Mouse (Mus musculus) heart, embryonic 14.5 days (tissue): Measurements from ENCODE around the gene Wnt5a. TPM values are rescaled to one million over a fixed set of nuclear protein-coding genes. Genes with fewer than 3 reads are reported as not detected.

Source experiments
- ATAC-seq: fragments of 200-750 bp; cut with Nextera tagmentation; 2 replicates; pipeline ENCODE4 v1.8.0; 2017; ENCODE audit warnings: low read depth, moderate TSS enrichment; ENCODE audit not compliant: insufficient number of reproducible peaks, insufficient read depth, low FRiP score
- H3K27ac ChIP-seq, 2 experiments: fragments of 200-500 bp in 1 of 2; fragments of 300-500 bp in 1 of 2; sonication (generic) in 1 of 2; replicated peaks in 1 of 2; 2 replicates each; pipeline ENCODE4 v1.5.1; 2012 to 2014; ENCODE audit warnings: low read depth in 2 of 2, low read length in 2 of 2, control low read depth in 1 of 2, mild to moderate bottlenecking in 1 of 2, mixed read lengths in 1 of 2; ENCODE audit not compliant: control insufficient read depth in 1 of 2, insufficient read depth in 1 of 2
- H3K27me3 ChIP-seq: fragments of 300-500 bp; sonication (generic); 2 replicates; pipeline ENCODE4 v1.6.1; 2014; ENCODE audit warnings: mild to moderate bottlenecking, low read length, control low read depth; ENCODE audit not compliant: control insufficient read depth, insufficient read depth
- H3K36me3 ChIP-seq: fragments of 300-500 bp; sonication (generic); 2 replicates; pipeline ENCODE4 v1.6.1; 2014; ENCODE audit warnings: mild to moderate bottlenecking, control low read depth, low read length, mixed read lengths; ENCODE audit not compliant: control insufficient read depth, insufficient read depth
- H3K4me1 ChIP-seq, 2 experiments: fragments of 200-500 bp in 1 of 2; fragments of 300-500 bp in 1 of 2; sonication (generic) in 1 of 2; 2 replicates each; pipeline ENCODE4 v1.6.1; 2012 to 2014; ENCODE audit warnings: low read length in 2 of 2, control low read depth in 1 of 2, mixed read lengths in 1 of 2; ENCODE audit not compliant: control insufficient read depth in 2 of 2, insufficient read depth in 2 of 2
- H3K4me2 ChIP-seq: fragments of 300-500 bp; sonication (generic); 2 replicates; pipeline ENCODE4 v1.6.1; 2014; ENCODE audit warnings: mild to moderate bottlenecking, low read length
- H3K4me3 ChIP-seq, 2 experiments: fragments of 200-500 bp in 1 of 2; fragments of 300-500 bp in 1 of 2; sonication (generic) in 1 of 2; 2 replicates each; pipeline ENCODE4 v1.5.1; 2012 to 2014; ENCODE audit warnings: low read length in 2 of 2, mild to moderate bottlenecking in 2 of 2, control low read depth in 1 of 2, low read depth in 1 of 2, moderate library complexity in 1 of 2; ENCODE audit not compliant: control insufficient read depth in 1 of 2, insufficient read depth in 1 of 2
- H3K9ac ChIP-seq: fragments of 300-500 bp; sonication (generic); 2 replicates; pipeline ENCODE4 v1.6.1; 2014; ENCODE audit warnings: mild to moderate bottlenecking, low read length
- H3K9me3 ChIP-seq: fragments of 300-500 bp; sonication (generic); 2 replicates; pipeline ENCODE4 v1.6.1; 2016; ENCODE audit warnings: low read length, control low read depth; ENCODE audit not compliant: control insufficient read depth
- WGBS: fragments of 180-500 bp; shearing (Covaris S2); extraction: QIAGEN DNeasy Blood & Tissue Kit; methylation state at CpG from one replicate; pipeline ENCODE4 v1.1.7; 2014; 5-methylcytosine and 5-hydroxymethylcytosine counted together
- polyA plus RNA-seq: library from polyadenylated mRNA; unstranded; fragments of >200 nt; fragmentation: Nextera tagmentation; extraction: Ambion mirVana; gene quantifications from 2 replicates; pipeline ENCODE4 v1.2.1, GENCODE M21; 2014

Gene Wnt5a
- polyA plus RNA-seq, 1 experiment from 2014 or later = 17.7 TPM

DNA sequence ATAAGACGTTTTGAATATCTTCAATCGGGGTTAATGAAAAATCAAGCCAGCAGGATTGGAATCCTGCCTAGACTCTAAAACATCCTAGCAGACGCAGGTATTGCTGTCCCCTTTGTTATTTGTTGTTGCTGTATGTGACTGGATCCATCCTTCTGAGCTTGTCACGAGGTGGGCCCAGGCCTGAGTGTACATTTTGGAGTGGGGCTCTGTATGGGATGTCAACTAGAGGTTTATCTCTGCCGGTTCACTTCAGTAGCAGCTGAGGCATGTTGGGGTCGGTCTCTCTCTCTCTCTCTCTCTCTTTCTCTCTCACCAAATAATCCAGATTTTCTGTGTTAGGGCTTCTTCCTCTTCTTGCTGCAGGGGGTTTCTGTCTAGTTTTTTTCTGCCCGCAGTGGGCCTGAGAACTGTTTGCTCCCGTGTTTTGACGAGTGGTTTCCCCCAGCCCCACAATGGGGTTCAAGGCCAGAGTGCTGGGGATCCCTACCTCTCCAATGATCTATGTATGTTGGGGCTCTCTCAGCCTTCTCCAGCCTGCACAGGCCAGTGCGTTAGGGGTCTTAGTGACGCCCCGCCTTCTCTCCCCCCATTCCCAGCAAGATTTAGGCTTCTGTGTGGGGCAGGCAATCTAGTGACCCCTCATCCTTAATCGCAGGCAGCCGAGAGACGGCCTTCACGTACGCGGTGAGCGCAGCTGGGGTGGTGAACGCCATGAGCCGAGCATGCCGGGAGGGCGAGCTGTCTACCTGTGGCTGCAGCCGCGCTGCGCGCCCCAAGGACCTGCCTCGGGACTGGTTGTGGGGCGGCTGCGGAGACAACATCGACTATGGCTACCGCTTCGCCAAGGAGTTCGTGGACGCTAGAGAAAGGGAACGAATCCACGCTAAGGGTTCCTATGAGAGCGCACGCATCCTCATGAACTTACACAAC lies 13.3 kb downstream of the Wnt5a start:
- no peaks in the 10 kb centered on the region for H3K9me3 ChIP-seq
- H3K4me3 ChIP-seq = no peak overlapping the region
- H3K27me3 ChIP-seq = no peaks in the 10 kb centered on the region
- H3K4me1 ChIP-seq = peaks cover 3% of the 10 kb centered on the region in 2 experiments; a peak in 1 of 4 replicates
- no peak overlapping the region for H3K4me2 ChIP-seq
- no peak overlapping the region for H3K9ac ChIP-seq
- H3K36me3 ChIP-seq = peaks cover 73% of the 10 kb centered on the region
- WGBS = 80% methylated on average over 39 of the region's 39 CpGs
- no peak for ATAC-seq
- H3K27ac ChIP-seq = no peak overlapping the region

DNA sequence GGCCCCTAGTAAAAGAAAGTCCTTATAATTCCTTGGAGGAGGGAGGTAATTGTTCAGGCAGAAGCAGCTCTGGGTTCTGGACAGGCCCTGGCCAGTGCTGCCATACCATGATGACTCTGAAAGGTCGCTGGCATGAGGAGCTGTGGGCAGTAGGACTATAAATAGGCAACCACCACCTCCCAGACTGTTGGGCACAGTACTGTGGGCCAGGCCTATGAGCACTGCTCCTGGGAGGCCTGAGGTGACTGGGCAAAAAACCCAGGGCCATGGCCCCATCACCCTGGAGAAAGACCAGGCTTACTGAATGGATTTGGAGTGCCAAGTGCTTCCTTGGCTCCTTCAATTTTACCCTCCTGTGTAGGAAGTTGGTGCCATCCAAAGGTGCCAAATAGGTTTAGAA lies 16.6 kb downstream of the Wnt5a start:
- Histone ChIP-seq H3K9ac (no peak overlapping the region), H3K36me3 (peaks cover 75% of the 10 kb centered on the region), H3K27me3 (no peaks in the 10 kb centered on the region), H3K9me3 (no peaks in the 10 kb centered on the region), H3K4me2 (no peak overlapping the region), H3K4me3 (no peak overlapping the region), H3K27ac (no peak overlapping the region), H3K4me1 (peaks cover 3 to 8% of the 10 kb centered on the region in 2 experiments; a peak in 2 of 4 replicates)
- no peak for ATAC-seq
- 48% methylated on average over 1 of the region's 1 CpGs for WGBS

DNA sequence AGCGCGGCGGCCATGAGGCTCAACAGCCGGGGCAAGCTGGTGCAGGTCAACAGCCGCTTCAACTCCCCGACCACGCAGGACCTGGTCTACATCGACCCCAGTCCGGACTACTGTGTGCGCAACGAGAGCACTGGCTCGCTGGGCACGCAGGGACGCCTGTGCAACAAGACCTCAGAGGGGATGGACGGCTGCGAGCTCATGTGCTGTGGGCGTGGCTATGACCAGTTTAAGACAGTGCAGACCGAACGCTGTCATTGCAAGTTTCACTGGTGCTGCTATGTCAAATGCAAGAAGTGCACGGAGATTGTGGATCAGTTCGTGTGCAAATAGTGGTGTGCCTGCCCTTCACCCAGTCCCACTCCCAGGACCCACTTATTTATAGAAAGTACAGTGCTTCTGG lies 18.1 kb downstream of the Wnt5a start:
- Histone ChIP-seq H3K4me2 (no peak overlapping the region), H3K4me3 (no peak overlapping the region), H3K36me3 (peaks cover 65% of the 10 kb centered on the region), H3K4me1 (peaks cover 3 to 8% of the 10 kb centered on the region in 2 experiments; a peak in 2 of 4 replicates), H3K27me3 (no peaks in the 10 kb centered on the region), H3K9ac (no peak overlapping the region), H3K9me3 (no peaks in the 10 kb centered on the region), H3K27ac (no peak overlapping the region)
- WGBS = 80% methylated on average over 21 of the region's 21 CpGs
- ATAC-seq = no peak

DNA sequence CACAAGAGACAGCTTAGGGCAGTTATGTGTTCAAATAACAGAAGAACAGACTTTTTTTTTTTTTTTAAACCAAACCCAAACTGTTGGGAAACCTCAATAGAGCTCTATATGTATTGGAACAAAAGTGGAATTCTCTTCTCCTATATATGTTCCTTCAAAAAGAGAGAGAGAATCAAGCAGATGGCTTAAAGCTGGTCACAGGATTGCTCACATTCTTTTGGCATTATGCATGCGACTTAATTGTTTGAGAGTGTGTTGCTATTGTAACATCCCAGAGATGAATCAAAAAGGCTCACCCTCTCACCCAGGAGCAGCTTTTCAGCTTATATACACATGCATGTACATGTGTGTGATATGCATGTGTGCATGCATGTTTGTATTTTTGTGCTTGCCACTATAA lies 21.0 kb downstream of the Wnt5a start:
- H3K4me2 ChIP-seq = no peak overlapping the region
- H3K9me3 ChIP-seq = no peaks in the 10 kb centered on the region
- peaks cover 41% of the 10 kb centered on the region for H3K36me3 ChIP-seq
- no peak overlapping the region for H3K9ac ChIP-seq
- H3K27me3 ChIP-seq = no peaks in the 10 kb centered on the region
- no peak overlapping the region for H3K4me3 ChIP-seq
- H3K4me1 ChIP-seq = peaks cover 3 to 8% of the 10 kb centered on the region in 2 experiments; a peak in 2 of 4 replicates
- ATAC-seq = no peak
- WGBS = 30% methylated on average over 1 of the region's 1 CpGs
- H3K27ac ChIP-seq = no peak overlapping the region

DNA sequence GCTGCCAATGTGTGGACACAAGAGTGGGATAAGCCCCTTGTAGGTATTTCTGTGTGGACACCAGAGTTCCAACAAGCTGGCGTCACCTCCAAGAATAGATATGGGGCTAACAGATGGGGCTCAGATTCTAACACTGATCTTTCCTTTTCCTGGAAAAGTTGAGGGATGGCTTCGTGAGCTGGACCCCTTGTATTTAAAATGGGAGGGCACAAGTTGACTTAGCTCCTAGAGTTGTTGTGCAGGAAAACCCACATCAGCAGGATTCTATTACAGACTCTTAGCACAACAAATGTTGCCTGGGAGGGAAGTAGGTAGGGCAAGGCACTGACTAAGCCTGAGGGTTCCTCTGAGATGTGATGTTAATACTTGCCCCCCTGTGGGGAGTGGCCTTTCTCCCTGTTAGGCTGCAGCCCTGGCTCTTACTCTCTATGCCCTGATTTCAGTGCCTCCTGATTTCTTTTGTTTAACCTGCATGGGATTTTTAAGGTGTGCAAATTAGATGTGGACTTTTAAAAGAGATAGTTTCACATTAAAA lies 23.7 kb downstream of the Wnt5a start:
- no peak for ATAC-seq
- H3K36me3 ChIP-seq = peaks cover 17% of the 10 kb centered on the region
- 66% methylated on average over 2 of the region's 2 CpGs for WGBS
- no peak overlapping the region for H3K27ac ChIP-seq
- no peaks in the 10 kb centered on the region for H3K27me3 ChIP-seq
- no peak overlapping the region for H3K4me3 ChIP-seq
- no peak overlapping the region for H3K4me2 ChIP-seq
- no peaks in the 10 kb centered on the region for H3K9me3 ChIP-seq
- H3K9ac ChIP-seq = no peak overlapping the region
- H3K4me1 ChIP-seq = peaks cover 4 to 13% of the 10 kb centered on the region in 2 experiments

- Histone ChIP-seq H3K36me3 (no peaks in the 10 kb centered on the region), H3K9ac (no peak overlapping the region), H3K27ac (no peak overlapping the region), H3K4me3 (no peak overlapping the region), H3K27me3 (no peaks in the 10 kb centered on the region), H3K4me2 (no peak overlapping the region), H3K9me3 (no peaks in the 10 kb centered on the region), H3K4me1 (peaks cover 11 to 17% of the 10 kb centered on the region in 2 experiments)
- ATAC-seq = no peak
- WGBS = 41% methylated on average over 1 of the region's 1 CpGs
Observed at GRCm38 (mm10) chr14:28531531-28531930, 27.0 kb downstream of the Wnt5a start.

DNA sequence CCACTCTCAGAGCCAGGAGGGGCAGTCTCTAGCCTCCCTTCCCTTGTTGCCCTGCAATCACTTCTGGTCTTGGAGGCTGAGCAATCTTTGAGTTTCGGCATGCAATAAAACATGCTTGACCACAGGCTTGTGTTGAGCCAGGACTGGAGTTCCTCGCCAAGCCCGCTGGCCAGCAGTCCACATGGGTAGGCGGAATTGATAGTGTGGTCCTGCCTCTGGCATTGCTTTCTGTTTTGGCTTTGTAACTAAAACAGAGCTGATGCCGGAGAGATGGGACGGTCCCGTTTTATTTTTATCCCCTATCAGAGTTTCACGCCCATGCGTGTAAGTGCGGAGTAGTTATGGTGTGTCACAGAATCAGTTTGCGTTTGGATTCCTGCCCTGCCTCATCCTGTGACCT lies 28.4 kb downstream of the Wnt5a start:
- H3K27me3 ChIP-seq = no peaks in the 10 kb centered on the region
- peak overlapping the region; percentile 2 to 16; a peak in 3 of 4 replicates for H3K4me3 ChIP-seq
- no peaks in the 10 kb centered on the region for H3K9me3 ChIP-seq
- peak overlapping the region; percentile 58 for H3K4me2 ChIP-seq
- ATAC-seq = no peak
- no peak overlapping the region for H3K9ac ChIP-seq
- no peaks in the 10 kb centered on the region for H3K36me3 ChIP-seq
- H3K4me1 ChIP-seq = peaks cover 11 to 17% of the 10 kb centered on the region in 2 experiments
- WGBS = 29% methylated on average over 11 of the region's 11 CpGs
- H3K27ac ChIP-seq = no peak overlapping the region
